Mouse (Mus musculus): ENCODE data around the gene Dut.
"Not testable (repeated sequence)": the region's sequence is repeated elsewhere in the genome, so short reads cannot be mapped to it uniquely, and the experiment has no call there.

Dut gene

GRCm38 (mm10) chr2:125255886-125256285 lies 8.9 kb downstream of the Dut start:
- DNase-seq (ENCODE audit: low spot score) = no peak

GRCm38 (mm10) chr2:125259230-125260120 lies 12.5 kb downstream of the Dut start:
- no peak for DNase-seq (ENCODE audit: low spot score)

- DNase-seq (ENCODE audit: low spot score) = no peak
These were observed 13.3 kb downstream of the Dut start for GRCm38 (mm10) chr2:125260326-125260725.

GRCm38 (mm10) chr2:125263056-125263455 lies 16.1 kb downstream of the Dut start:
- DNase-seq (ENCODE audit: low spot score) = no peak

GRCm38 (mm10) chr2:125263753-125264152 lies 16.8 kb downstream of the Dut start:
- no peak for DNase-seq (ENCODE audit: low spot score)

- DNase-seq (ENCODE audit: low spot score) = no peak
These were observed 21.9 kb downstream of the Dut start for GRCm38 (mm10) chr2:125268876-125269275.

GRCm38 (mm10) chr2:125275617-125276016 lies 28.6 kb downstream of the Dut start:
- DNase-seq (ENCODE audit: low spot score) = no peak

- no peak for DNase-seq (ENCODE audit: low spot score)
These were observed 29.7 kb downstream of the Dut start for GRCm38 (mm10) chr2:125276692-125277091.

- DNase-seq (ENCODE audit: low spot score) = no peak
These were observed 31.5 kb downstream of the Dut start for GRCm38 (mm10) chr2:125278474-125278873.

- DNase-seq (ENCODE audit: low spot score) = not testable (repeated sequence)
These were observed 33.0 kb downstream of the Dut start for GRCm38 (mm10) chr2:125279995-125280394.

GRCm38 (mm10) chr2:125282334-125283206 lies 35.6 kb downstream of the Dut start:
- no peak for DNase-seq (ENCODE audit: low spot score)

GRCm38 (mm10) chr2:125285777-125286176 lies 38.8 kb downstream of the Dut start:
- no peak for DNase-seq (ENCODE audit: low spot score)

GRCm38 (mm10) chr2:125290197-125290965 lies 43.4 kb downstream of the Dut start:
- DNase-seq (ENCODE audit: low spot score) = no peak

GRCm38 (mm10) chr2:125291101-125291500 lies 44.1 kb downstream of the Dut start:
- no peak for DNase-seq (ENCODE audit: low spot score)

- no peak for DNase-seq (ENCODE audit: low spot score)
These were observed 45.6 kb downstream of the Dut start for GRCm38 (mm10) chr2:125292616-125293015.

- no peak for DNase-seq (ENCODE audit: low spot score)
These were observed 47.0 kb downstream of the Dut start for GRCm38 (mm10) chr2:125293969-125294491.

GRCm38 (mm10) chr2:125295526-125295925 lies 48.5 kb downstream of the Dut start:
- no peak for DNase-seq (ENCODE audit: low spot score)

- no peak for DNase-seq (ENCODE audit: low spot score)
These were observed 51.9 kb downstream of the Dut start for GRCm38 (mm10) chr2:125298841-125299240.

- DNase-seq (ENCODE audit: low spot score) = no peak
These were observed 55.1 kb downstream of the Dut start for GRCm38 (mm10) chr2:125301877-125302624.

- peak; percentile 23 for DNase-seq (ENCODE audit: low spot score)
These were observed 55.6 kb downstream of the Dut start for GRCm38 (mm10) chr2:125302625-125302924.

GRCm38 (mm10) chr2:125303764-125304384 lies 56.9 kb downstream of the Dut start:
- no peak for DNase-seq (ENCODE audit: low spot score)
